Mouse (Mus musculus) cerebral cortex, adult 2 months (tissue): ENCODE results near the gene Ciita.

Experiments used
- WGBS: fragments of 180-500 bp; shearing (Covaris S2); methylation state at CpG from one replicate; pipeline ENCODE4 v1.1.7; 2018; 5-methylcytosine and 5-hydroxymethylcytosine counted together

Gene Ciita

GRCm38 (mm10) chr16:10553858-10554257 is 74.0 kb downstream of the Ciita start:
- WGBS = 93% methylated on average over 2 of the region's 2 CpGs

GRCm38 (mm10) chr16:10559991-10560390 is 80.1 kb downstream of the Ciita start:
- 51% methylated on average over 8 of the region's 8 CpGs for WGBS

GRCm38 (mm10) chr16:10565278-10565885 is 85.5 kb downstream of the Ciita start:
- 48% methylated on average over 4 of the region's 4 CpGs for WGBS

GRCm38 (mm10) chr16:10567153-10567552 is 87.3 kb downstream of the Ciita start:
- 80% methylated on average over 4 of the region's 4 CpGs for WGBS

- WGBS = 74% methylated on average over 5 of the region's 5 CpGs
Measured at GRCm38 (mm10) chr16:10569809-10570395, 90.0 kb downstream of the Ciita start.

- 59% methylated on average over 1 of the region's 1 CpGs for WGBS
Measured at GRCm38 (mm10) chr16:10570708-10571107, 90.8 kb downstream of the Ciita start.

- WGBS = 43% methylated on average over 2 of the region's 2 CpGs
Measured at GRCm38 (mm10) chr16:10571820-10572219, 92.0 kb downstream of the Ciita start.

GRCm38 (mm10) chr16:10574936-10575335 is 95.1 kb downstream of the Ciita start:
- WGBS = 67% methylated on average over 2 of the region's 2 CpGs

- WGBS = 88% methylated on average over 4 of the region's 4 CpGs
Measured at GRCm38 (mm10) chr16:10575915-10576314, 96.1 kb downstream of the Ciita start.

- WGBS = 68% methylated on average over 5 of the region's 5 CpGs
Measured at GRCm38 (mm10) chr16:10577548-10577947, 97.7 kb downstream of the Ciita start.
